Mouse (Mus musculus) hindbrain, embryonic 14.5 days (tissue): ENCODE data around the gene Ufc1. TPM values are rescaled to one million over a fixed set of nuclear protein-coding genes. Genes with fewer than 3 reads are reported as not detected.

Source experiments
- ATAC-seq: fragments of 200-750 bp; cut with Nextera tagmentation; 2 replicates; pipeline ENCODE4 v1.8.0; 2017; ENCODE audit warnings: moderate number of reproducible peaks, mild to moderate bottlenecking, moderate TSS enrichment, moderate library complexity; ENCODE audit not compliant: low FRiP score
- DNase-seq: peaks from one replicate; pipeline ENCODE4 v3.0.0-alpha.2; 2015; ENCODE audit warnings: low spot score
- H3K27ac ChIP-seq: fragments of 300-500 bp; sonication (generic); 2 replicates; pipeline ENCODE4 v1.5.1; 2014; ENCODE audit warnings: mild to moderate bottlenecking, moderate library complexity
- H3K27me3 ChIP-seq: fragments of 300-500 bp; sonication (generic); 2 replicates; pipeline ENCODE4 v1.6.1; 2014; ENCODE audit warnings: mild to moderate bottlenecking, low read length, mixed read lengths; ENCODE audit not compliant: control insufficient read depth, insufficient read depth
- H3K36me3 ChIP-seq: fragments of 300-500 bp; sonication (generic); replicated peaks from 2 replicates; pipeline ENCODE4 v1.6.1; 2014; ENCODE audit not compliant: control insufficient read depth, insufficient read depth
- H3K4me1 ChIP-seq: fragments of 300-500 bp; sonication (generic); replicated peaks from 2 replicates; pipeline ENCODE4 v1.6.1; 2014; ENCODE audit warnings: antibody characterized with exemption, low read length, mixed read lengths; ENCODE audit not compliant: control insufficient read depth, insufficient read depth
- H3K4me2 ChIP-seq: fragments of 300-500 bp; sonication (generic); replicated peaks from 2 replicates; pipeline ENCODE4 v1.6.1; 2014; ENCODE audit warnings: mild to moderate bottlenecking, moderate library complexity
- H3K4me3 ChIP-seq: fragments of 300-500 bp; sonication (generic); replicated peaks from 2 replicates; pipeline ENCODE4 v1.5.1; 2014; ENCODE audit warnings: mild to moderate bottlenecking, low read length
- H3K9ac ChIP-seq: fragments of 300-500 bp; sonication (generic); 2 replicates; pipeline ENCODE4 v1.6.1; 2014
- H3K9me3 ChIP-seq: fragments of 300-500 bp; sonication (generic); 2 replicates; pipeline ENCODE4 v1.6.1; 2016; ENCODE audit warnings: low read length; ENCODE audit not compliant: control insufficient read depth
- WGBS: fragments of 180-500 bp; shearing (Covaris S2); extraction: QIAGEN DNeasy Blood & Tissue Kit; methylation state at CpG from one replicate; pipeline ENCODE4 v1.1.7; 2014; 5-methylcytosine and 5-hydroxymethylcytosine counted together
- polyA plus RNA-seq: library from polyadenylated mRNA; unstranded; fragments of >200 nt; fragmentation: Nextera tagmentation; extraction: Ambion mirVana; gene quantifications from 2 replicates; pipeline ENCODE4 v1.2.1, GENCODE M21; 2014

The Ufc1 gene
- polyA plus RNA-seq, 1 experiment from 2014 or later: 131 TPM

- no peak for ATAC-seq
- H3K4me3 ChIP-seq: no peak overlapping the region
- H3K9ac ChIP-seq: no peak overlapping the region
- no peaks in the 10 kb centered on the region for H3K27me3 ChIP-seq
- H3K27ac ChIP-seq: no peak overlapping the region
- H3K36me3 ChIP-seq: peaks cover 66% of the 10 kb centered on the region
- H3K4me2 ChIP-seq: no peak overlapping the region
- 80% methylated on average over 11 of the region's 11 CpGs for WGBS
- no peaks in the 10 kb centered on the region for H3K9me3 ChIP-seq
- H3K4me1 ChIP-seq: peaks cover 19% of the 10 kb centered on the region
- no peak for DNase-seq
These were observed 19.6 kb downstream of the Ufc1 start for GRCm38 (mm10) chr1:171275144-171275734.

GRCm38 (mm10) chr1:171274171-171274570 is 20.7 kb downstream of the Ufc1 start:
- Histone ChIP-seq H3K4me3 (no peak overlapping the region), H3K4me2 (no peak overlapping the region), H3K27ac (no peak overlapping the region), H3K4me1 (peaks cover 19% of the 10 kb centered on the region), H3K27me3 (no peaks in the 10 kb centered on the region), H3K9me3 (no peaks in the 10 kb centered on the region), H3K36me3 (peaks cover 66% of the 10 kb centered on the region), H3K9ac (no peak overlapping the region)
- DNase-seq (no peak), ATAC-seq (no peak)
- WGBS: 93% methylated on average over 12 of the region's 12 CpGs

- Histone ChIP-seq H3K4me2 (0 out of 2 replicates have a peak overlapping the region, but pooled peaks have one; percentile 81), H3K4me3 (no peak overlapping the region), H3K9ac (0 out of 2 replicates have a peak overlapping the region, but pooled peaks have one; percentile 34)
These were observed 22.7 kb downstream of the Ufc1 start for GRCm38 (mm10) chr1:171272086-171272485.

GRCm38 (mm10) chr1:171271622-171272021 is 23.2 kb downstream of the Ufc1 start:
- H3K9ac ChIP-seq: peak overlapping the region; percentile 34; the same call in 1 of the 2 replicates
- no peak overlapping the region for H3K27ac ChIP-seq
- peak overlapping the region; percentile 81 for H3K4me2 ChIP-seq
- WGBS: 71% methylated on average over 10 of the region's 10 CpGs
- H3K4me1 ChIP-seq: peaks cover 19% of the 10 kb centered on the region
- H3K27me3 ChIP-seq: no peaks in the 10 kb centered on the region
- H3K4me3 ChIP-seq: peak overlapping the region; percentile 74; the same call in 1 of the 2 replicates
- ATAC-seq: no peak
- DNase-seq: no peak
- no peaks in the 10 kb centered on the region for H3K9me3 ChIP-seq
- peaks cover 50% of the 10 kb centered on the region for H3K36me3 ChIP-seq

More at GRCm38 (mm10) chr1:171272086-171272485, 22.7 kb downstream of the Ufc1 start:
- no peaks in the 10 kb centered on the region for H3K9me3 ChIP-seq
- peaks cover 19% of the 10 kb centered on the region for H3K4me1 ChIP-seq
- no peaks in the 10 kb centered on the region for H3K27me3 ChIP-seq
- WGBS: 94% methylated on average over 3 of the region's 3 CpGs
- ATAC-seq: no peak
- H3K36me3 ChIP-seq: peaks cover 55% of the 10 kb centered on the region
- no peak for DNase-seq
- no peak overlapping the region for H3K27ac ChIP-seq

- H3K4me2 ChIP-seq: peak overlapping the region; percentile 81
- peak overlapping the region; percentile 82 for H3K9ac ChIP-seq
- ATAC-seq (no peak), DNase-seq (no peak)
- H3K27me3 ChIP-seq: no peaks in the 10 kb centered on the region
- peak overlapping the region; percentile 74 for H3K4me3 ChIP-seq
- peaks cover 46% of the 10 kb centered on the region for H3K36me3 ChIP-seq
- no peak overlapping the region for H3K27ac ChIP-seq
- peaks cover 19% of the 10 kb centered on the region for H3K4me1 ChIP-seq
- 57% methylated on average over 9 of the region's 9 CpGs for WGBS
- no peaks in the 10 kb centered on the region for H3K9me3 ChIP-seq
These were observed 23.6 kb downstream of the Ufc1 start for GRCm38 (mm10) chr1:171271196-171271595.

- Histone ChIP-seq H3K4me2 (peak overlapping the region; percentile 81), H3K27ac (no peak overlapping the region), H3K36me3 (peaks cover 39% of the 10 kb centered on the region), H3K4me1 (peaks cover 19% of the 10 kb centered on the region), H3K9me3 (no peaks in the 10 kb centered on the region), H3K27me3 (no peaks in the 10 kb centered on the region), H3K9ac (peak overlapping the region; percentile 82), H3K4me3 (peak overlapping the region; percentile 74)
- DNase-seq (no peak), ATAC-seq (peak; percentile 69)
- under 1% methylated on average over 19 of the region's 19 CpGs for WGBS
These were observed 24.3 kb downstream of the Ufc1 start for GRCm38 (mm10) chr1:171270573-171270900.

GRCm38 (mm10) chr1:171269848-171270572 is 24.8 kb downstream of the Ufc1 start, which contains the start of gene B4galt3:
Gene B4galt3, plus strand, starts transcription at chr1:171270328.
- no peaks in the 10 kb centered on the region for H3K9me3 ChIP-seq
- peak within 1 kb of the TSS; percentile 81 for H3K4me2 ChIP-seq
- ATAC-seq: peak; percentile 95
- peak within 1 kb of the TSS; percentile 82 for H3K9ac ChIP-seq
- no peaks in the 10 kb centered on the region for H3K27me3 ChIP-seq
- H3K4me1 ChIP-seq: peaks cover 19% of the 10 kb centered on the region
- peaks cover 34% of the 10 kb centered on the region for H3K36me3 ChIP-seq
- peak within 1 kb of the TSS; percentile 74 for H3K4me3 ChIP-seq
- DNase-seq: peak; percentile 92
- 4% methylated on average over 35 of the region's 36 CpGs for WGBS
- peak within 1 kb of the TSS; percentile 55 for H3K27ac ChIP-seq

- Histone ChIP-seq H3K36me3 (peaks cover 17% of the 10 kb centered on the region), H3K4me2 (no peak overlapping the region), H3K4me1 (peaks cover 19% of the 10 kb centered on the region), H3K9me3 (no peaks in the 10 kb centered on the region), H3K27ac (no peak overlapping the region), H3K9ac (no peak overlapping the region), H3K27me3 (no peaks in the 10 kb centered on the region), H3K4me3 (no peak overlapping the region)
- WGBS: 56% methylated on average over 1 of the region's 1 CpGs
- DNase-seq (no peak), ATAC-seq (no peak)
These were observed 26.5 kb downstream of the Ufc1 start for GRCm38 (mm10) chr1:171268341-171268740.

GRCm38 (mm10) chr1:171265971-171266744 is 28.7 kb downstream of the Ufc1 start:
- H3K4me1 ChIP-seq: peaks cover 17% of the 10 kb centered on the region
- 79% methylated on average over 4 of the region's 4 CpGs for WGBS
- ATAC-seq (no peak), DNase-seq (no peak)
- no peak overlapping the region for H3K9ac ChIP-seq
- H3K27ac ChIP-seq: no peak overlapping the region
- H3K4me2 ChIP-seq: no peak overlapping the region
- no peaks in the 10 kb centered on the region for H3K9me3 ChIP-seq
- no peak overlapping the region for H3K4me3 ChIP-seq
- H3K27me3 ChIP-seq: no peaks in the 10 kb centered on the region
- no peaks in the 10 kb centered on the region for H3K36me3 ChIP-seq
